In the genomic region with DNA sequence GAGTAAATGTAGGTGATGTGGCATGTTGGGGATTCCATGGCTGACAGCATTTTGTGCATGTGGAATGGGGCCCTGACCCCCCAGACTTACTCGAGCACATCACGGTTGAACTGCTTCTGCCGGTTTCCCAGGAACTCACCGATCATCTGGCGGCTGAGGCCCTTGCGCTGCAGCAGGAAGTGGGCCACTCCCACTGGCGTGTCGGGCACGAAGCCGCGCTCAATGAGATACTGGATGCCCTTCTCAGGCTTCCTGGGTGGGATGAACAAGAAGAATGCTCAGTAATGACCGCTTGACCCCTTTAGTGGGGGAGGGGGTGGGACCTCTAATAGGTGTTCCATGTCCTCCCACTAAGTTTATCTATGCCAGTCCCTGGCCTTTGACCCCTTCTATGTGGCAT, we compare ENCODE assay signal across 15 mouse cellular contexts.
"Had no signal": no experiment of that assay in that cellular context is flagged by ENCODE, and none has a peak within 500 bp of the region (broad histone marks: within the 10 kb centered on the region; RNA-seq: fewer than 3 reads in every experiment).

No protein-coding gene starts in this region.

- H3K9ac ChIP-seq: limb, embryonic 15.5 days; liver, embryonic 13.5 days; midbrain, embryonic 15.5 days; neural tube, embryonic 13.5 days had no signal

- H3K4me2 ChIP-seq: limb, embryonic 15.5 days; liver, embryonic 13.5 days; midbrain, embryonic 11.5 days; midbrain, embryonic 15.5 days; neural tube, embryonic 13.5 days had no signal

- ATAC-seq: midbrain, embryonic 15.5 days had no signal

- H3K4me1 ChIP-seq: midbrain, embryonic 15.5 days had no signal

- H3K27me3 ChIP-seq: limb, embryonic 15.5 days; liver, embryonic 13.5 days; megakaryocyte, embryonic 14.5 days; midbrain, embryonic 15.5 days; neural tube, embryonic 13.5 days had no signal

- H3K4me3 ChIP-seq: limb, embryonic 15.5 days; liver, embryonic 13.5 days; midbrain, embryonic 15.5 days; neural tube, embryonic 13.5 days had no signal

- DNase-seq: kidney, postnatal 14 days; layer of hippocampus, adult 9-11 months; layer of hippocampus, postnatal 36 days; liver, embryonic 13.5 days; retina, postnatal 1 day; right cerebral cortex, postnatal 4 days; spleen, adult 18-20 months; thymus, adult 18-20 months; thymus, postnatal 14 days had no signal

- H3K9me3 ChIP-seq: limb, embryonic 15.5 days; liver, embryonic 13.5 days; megakaryocyte, embryonic 14.5 days; midbrain, embryonic 15.5 days; neural tube, embryonic 13.5 days had no signal

- H3K27ac ChIP-seq: limb, embryonic 15.5 days; macrophage; midbrain, embryonic 15.5 days; neural tube, embryonic 13.5 days had no signal
